Mouse (Mus musculus) stomach, postnatal 0 days (tissue): ENCODE data around the gene Ankrd2.
A peak's percentile ranks its signal among the peaks of the same experiment; 100 is the strongest.

Experiments used
- CTCF ChIP-seq: IDR thresholded peaks from 2 replicates; pipeline ENCODE4 v1.5.1; 2016; ENCODE audit warnings: antibody characterized with exemption, low read depth, mild to moderate bottlenecking, moderate library complexity
- EP300 ChIP-seq: optimal IDR thresholded peaks from 2 replicates; pipeline ENCODE3; 2016; ENCODE audit warnings: antibody characterized with exemption

- TF ChIP-seq EP300 (no peak), CTCF (peak; percentile 94)
Observed at GRCm38 (mm10) chr19:42045269-42046102, 9.7 kb downstream of the Ankrd2 start, which contains the start of gene Hoga1.
